Mouse (Mus musculus) induced T-regulatory cell, adult 2 months (primary cell): Measurements from ENCODE around the gene Mrpl51.

ENCODE experiments used
- DNase-seq: peaks from one replicate; pipeline ENCODE4 v3.0.0-alpha.2; 2012; ENCODE audit warnings: low read depth

Mrpl51 gene

GRCm38 (mm10) chr6:125191332-125192015, at the start of gene Mrpl51, which contains the start of gene Ncapd2:
TSS of gene Mrpl51 (plus strand) at chr6:125191801.
TSS of gene Ncapd2 (minus strand) at chr6:125191701.
- peak; percentile 99 for DNase-seq

DNA sequence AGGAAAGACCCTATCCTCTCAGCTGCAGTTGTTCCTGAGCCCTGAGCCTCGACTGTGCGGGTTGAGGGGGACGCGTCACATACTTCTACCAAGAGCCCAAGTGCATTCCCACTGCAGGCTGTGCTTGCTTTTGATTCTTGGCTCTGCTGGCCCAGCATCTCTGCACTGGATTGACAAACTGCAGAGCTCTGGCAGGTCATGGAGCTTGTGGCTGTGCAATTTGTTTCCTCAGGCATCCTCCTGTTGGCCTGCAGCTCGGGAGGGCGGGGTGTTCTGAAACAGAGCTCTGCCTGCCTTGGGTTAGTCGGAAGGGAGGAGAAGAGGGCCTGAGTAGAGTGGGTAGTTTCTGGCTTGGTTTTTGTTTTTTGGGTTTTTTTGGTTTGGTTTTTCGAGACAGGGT, 49.2 kb upstream of the Mrpl51 start:
- no peak for DNase-seq

- DNase-seq = no peak
Observed at GRCm38 (mm10) chr6:125143128-125143527, 48.5 kb upstream of the Mrpl51 start.

DNA sequence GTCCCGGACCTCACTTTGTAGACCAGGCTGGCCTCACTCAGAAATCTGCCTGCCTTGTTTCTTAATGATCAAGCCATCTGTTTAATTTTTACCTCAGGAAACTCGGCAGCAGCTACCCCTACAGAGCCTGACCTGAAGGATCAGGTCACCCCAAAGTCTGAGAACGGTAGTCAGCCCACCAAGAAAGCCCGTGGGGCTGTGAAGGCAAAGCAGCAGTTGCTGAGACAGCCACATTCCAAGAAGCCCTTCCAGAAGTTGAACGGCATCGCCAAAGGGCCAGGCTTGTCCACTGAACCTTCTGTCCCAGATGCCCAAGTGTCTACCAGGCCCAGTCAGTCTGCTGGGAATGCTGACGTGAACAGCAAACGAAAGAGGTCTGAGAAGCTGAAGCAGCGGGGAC, 47.7 kb upstream of the Mrpl51 start:
- DNase-seq = no peak

GRCm38 (mm10) chr6:125145001-125145400, 46.6 kb upstream of the Mrpl51 start, which contains the start of gene Iffo1:
TSS of gene Iffo1 (plus strand) at chr6:125145241.
- DNase-seq = peak; percentile 94

DNA sequence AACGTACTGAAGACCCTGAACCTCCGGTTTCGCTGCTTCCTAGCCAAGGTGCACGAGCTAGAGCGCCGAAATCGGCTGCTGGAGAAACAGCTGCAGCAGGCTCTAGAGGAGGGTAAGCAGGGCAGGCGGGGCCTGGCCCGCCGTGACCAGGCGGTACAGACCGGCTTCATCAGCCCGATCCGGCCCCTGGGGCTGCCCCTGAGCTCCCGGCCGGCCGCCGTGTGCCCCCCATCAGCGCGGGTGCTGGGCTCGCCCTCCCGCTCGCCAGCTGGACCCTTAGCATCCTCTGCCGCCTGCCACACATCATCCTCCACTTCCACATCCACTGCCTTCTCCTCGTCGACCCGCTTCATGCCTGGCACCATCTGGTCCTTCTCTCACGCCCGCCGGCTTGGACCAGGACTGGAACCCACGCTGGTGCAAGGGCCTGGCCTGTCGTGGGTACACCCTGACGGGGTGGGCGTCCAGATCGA, 46.1 kb upstream of the Mrpl51 start:
- DNase-seq = no peak

DNA sequence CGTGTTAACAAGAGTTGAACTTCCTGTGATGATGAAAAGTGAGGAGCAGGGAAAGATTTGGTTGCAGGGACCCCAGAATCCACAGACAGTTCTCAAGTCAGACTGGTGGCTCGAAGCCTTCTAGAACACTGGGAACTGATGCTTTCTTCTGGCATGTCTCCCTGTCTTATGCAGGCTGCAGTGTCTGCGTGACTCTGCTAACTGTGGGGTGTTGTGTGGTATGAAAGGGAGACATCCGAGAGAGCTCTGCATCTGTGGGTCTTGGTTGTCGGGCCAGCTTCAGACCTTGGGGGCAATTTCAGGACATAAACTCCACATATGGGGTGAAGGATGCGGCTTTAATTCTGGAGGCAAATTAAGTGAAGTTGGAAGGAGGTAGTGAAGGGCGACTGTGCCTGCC, 45.5 kb upstream of the Mrpl51 start:
- DNase-seq = no peak

DNA sequence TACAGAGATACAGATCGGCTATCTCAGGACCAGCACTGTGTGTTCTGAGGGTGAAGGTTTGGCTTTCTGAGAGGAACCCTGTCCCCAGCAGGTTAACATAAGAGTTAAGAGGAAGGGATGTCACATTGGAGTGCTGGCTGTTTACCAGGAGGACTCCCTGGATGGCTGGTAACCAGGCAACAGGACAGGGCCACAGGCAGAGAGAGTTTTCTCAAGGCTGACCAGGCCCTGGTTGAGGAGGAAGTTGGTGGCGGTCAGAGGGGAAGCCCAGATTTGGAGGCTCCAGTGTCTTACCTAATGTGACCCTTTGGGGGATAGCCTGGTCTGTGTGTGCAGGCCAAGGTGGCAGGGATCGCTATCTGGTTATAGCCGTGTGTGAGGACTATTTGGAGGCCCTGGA, 44.8 kb upstream of the Mrpl51 start:
- DNase-seq = no peak

GRCm38 (mm10) chr6:125147329-125147728, 44.3 kb upstream of the Mrpl51 start:
- no peak for DNase-seq

GRCm38 (mm10) chr6:125148251-125148925, 43.2 kb upstream of the Mrpl51 start:
- DNase-seq = no peak

GRCm38 (mm10) chr6:125148926-125149568, 42.6 kb upstream of the Mrpl51 start:
- DNase-seq = no peak

DNA sequence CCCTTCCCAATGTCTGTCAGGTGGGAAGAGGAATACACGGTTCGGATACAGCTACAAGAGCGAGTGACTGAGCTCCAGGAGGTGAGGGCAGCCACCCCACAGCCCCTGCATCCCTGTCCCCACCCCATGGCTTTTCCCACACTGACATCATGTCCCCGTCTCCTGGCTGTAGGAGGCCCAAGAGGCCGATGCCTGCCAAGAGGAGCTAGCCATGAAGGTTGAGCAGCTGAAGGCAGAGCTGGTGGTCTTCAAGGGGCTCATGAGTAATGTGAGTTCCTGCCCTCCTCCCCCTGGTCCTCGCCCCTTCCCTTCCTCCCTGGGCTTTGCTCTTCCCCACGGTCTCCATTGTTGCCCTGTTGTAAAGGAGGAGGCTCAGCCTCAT, 42.0 kb upstream of the Mrpl51 start:
- DNase-seq = no peak

GRCm38 (mm10) chr6:125152212-125153017, 39.2 kb upstream of the Mrpl51 start:
- DNase-seq = no peak

DNA sequence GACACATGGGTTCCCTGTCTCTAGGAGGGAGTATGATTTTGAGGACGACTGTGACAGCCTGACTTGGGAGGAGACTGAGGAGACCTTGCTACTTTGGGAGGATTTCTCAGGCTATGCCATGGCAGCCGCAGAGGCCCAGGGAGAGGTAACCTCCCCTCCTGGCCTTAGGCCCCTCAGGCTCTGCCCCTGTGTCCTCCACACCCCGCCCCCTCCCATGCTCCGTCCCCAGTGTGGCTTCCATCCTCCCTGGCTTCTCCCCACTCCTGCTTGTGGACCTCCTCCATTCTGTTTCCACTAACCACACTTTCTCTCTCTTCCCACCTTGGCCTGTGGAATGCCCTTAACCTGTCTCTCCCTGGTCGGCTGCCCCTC, 38.6 kb upstream of the Mrpl51 start:
- no peak for DNase-seq

- DNase-seq = no peak
Observed at GRCm38 (mm10) chr6:125153682-125154081, 37.9 kb upstream of the Mrpl51 start.

GRCm38 (mm10) chr6:125154550-125154949, 37.1 kb upstream of the Mrpl51 start:
- peak; percentile 58 for DNase-seq

GRCm38 (mm10) chr6:125155262-125155661, 36.3 kb upstream of the Mrpl51 start:
- DNase-seq = no peak

- DNase-seq = no peak
Observed at GRCm38 (mm10) chr6:125156491-125156890, 35.1 kb upstream of the Mrpl51 start.

DNA sequence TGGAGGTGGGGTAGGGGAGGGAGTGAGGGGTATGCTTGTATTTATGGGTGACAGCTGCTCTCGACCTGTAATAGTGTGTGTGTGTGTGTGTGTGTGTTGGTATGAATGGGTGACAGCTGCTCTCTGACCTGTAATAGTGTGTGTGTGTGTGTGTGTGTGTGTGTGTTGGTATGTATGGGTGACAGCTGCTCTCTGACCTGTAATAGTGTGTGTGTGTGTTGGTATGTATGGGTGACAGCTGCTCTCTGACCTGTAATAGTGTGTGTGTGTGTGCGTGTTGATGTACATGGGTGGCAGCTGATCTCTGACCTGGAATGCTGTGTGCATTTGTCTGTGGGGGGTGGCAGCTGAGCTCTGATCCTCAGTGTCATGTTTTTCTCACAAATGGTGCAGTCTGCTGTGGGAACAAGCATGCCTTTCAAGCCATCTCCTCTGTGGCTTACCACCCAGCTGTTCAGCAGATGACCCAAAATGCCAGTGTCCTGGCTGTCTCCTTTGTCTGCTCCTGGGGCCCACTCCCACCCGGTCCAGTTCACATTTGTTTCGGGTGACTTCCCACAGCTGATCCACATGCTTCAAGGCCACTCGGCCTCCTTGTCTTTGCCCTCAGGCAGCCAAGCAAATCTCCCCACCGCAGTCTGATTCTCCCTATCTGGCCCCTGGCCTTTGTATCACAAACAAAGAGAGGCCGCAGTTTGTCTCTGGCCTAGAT, 34.5 kb upstream of the Mrpl51 start:
- DNase-seq = no peak

DNA sequence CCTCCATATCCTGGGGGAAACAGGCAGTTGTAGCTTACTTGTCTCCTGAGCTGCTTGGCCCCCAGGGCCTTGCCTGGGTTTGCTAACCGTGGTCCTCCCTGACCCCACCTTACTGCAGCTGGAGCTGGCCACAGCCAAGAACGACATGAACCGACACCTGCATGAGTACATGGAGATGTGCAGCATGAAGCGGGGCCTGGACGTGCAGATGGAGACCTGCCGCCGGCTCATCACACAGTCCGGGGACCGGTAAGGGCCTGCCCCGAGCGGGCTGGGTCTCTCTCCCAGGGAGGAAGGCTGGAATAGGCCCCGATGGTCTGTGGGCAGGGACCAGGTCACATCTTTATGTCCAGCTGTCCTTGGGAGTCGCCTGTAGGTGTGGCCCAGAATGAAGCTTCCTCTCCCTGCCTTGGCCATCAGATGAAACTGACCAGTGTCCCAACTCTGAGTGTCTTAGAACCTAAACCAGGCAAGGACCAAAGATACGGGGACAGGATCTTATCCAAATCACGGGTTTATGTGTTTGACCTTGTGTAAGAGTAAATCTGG, 32.6 kb upstream of the Mrpl51 start:
- DNase-seq = no peak
